In the genomic region with DNA sequence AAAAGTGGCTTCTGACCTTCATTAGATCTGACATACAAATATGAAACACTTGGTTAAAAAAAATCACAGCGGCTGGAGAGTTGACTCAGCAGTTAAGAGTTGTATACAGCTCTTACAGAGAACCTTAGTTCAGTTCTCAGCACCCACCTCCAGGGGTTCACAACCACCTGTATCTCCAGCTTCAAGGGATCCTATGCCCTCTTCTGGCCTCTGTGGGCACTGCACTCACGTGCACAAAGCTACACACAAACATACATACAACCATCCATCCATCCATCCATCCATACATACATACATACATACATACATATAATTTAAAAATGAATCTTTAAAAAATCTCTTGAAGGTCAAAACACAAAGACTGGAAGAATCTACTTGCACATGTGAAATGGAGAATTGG, we compare ENCODE assay signal across 18 mouse cellular contexts.
A peak's percentile ranks its signal among the peaks of the same experiment; 100 is the strongest.
DNase-seq lines count a peak whose midpoint lies in the region; TF ChIP-seq lines count a peak whose summit lies in the region.
"Had no signal": no experiment of that assay in that cellular context is flagged by ENCODE, and none has a peak within 500 bp of the region (broad histone marks: within the 10 kb centered on the region; RNA-seq: fewer than 3 reads in every experiment).

No protein-coding gene starts in this region.

- H3K79me2 ChIP-seq in CH12.LX (replicated peaks; ENCODE audit: control insufficient read depth, extremely low read depth, insufficient read depth, poor library complexity, severe bottlenecking) = no peaks in the 10 kb centered on the region

- no peak overlapping the region for H3K4me3 ChIP-seq in layer of hippocampus, adult 2 months
- H3K4me3 ChIP-seq in CH12.LX (replicated peaks in 1 of 3; ENCODE audit: low read depth in 2 of 3, low read length in 2 of 3, poor library complexity in 1 of 3) (no peak overlapping the region), ES-Bruce4 (ENCODE audit: low read depth, low read length) (no peak overlapping the region)
- no peak overlapping the region for H3K4me3 ChIP-seq in lung, adult 2 months (replicated peaks; ENCODE audit: extremely low read depth, low read depth, low read length)
- H3K4me3 ChIP-seq: embryonic facial prominence, embryonic 10.5 days; forebrain, embryonic 15.5 days; heart, embryonic 13.5 days; hindbrain, embryonic 15.5 days had no signal

- H3K9ac ChIP-seq in CH12.LX (ENCODE audit: insufficient read depth, low read depth) (no peak overlapping the region), ES-Bruce4 (ENCODE audit: low read depth, poor library complexity, severe bottlenecking) (no peak overlapping the region)
- H3K9ac ChIP-seq: forebrain, embryonic 15.5 days; heart, embryonic 13.5 days; hindbrain, embryonic 15.5 days had no signal

- H3K9me3 ChIP-seq in CH12.LX (replicated peaks; ENCODE audit: low read length) (peaks cover 2% of the 10 kb centered on the region), ES-Bruce4 (replicated peaks; ENCODE audit: control insufficient read depth, insufficient read depth, low read length, poor library complexity, severe bottlenecking) (no peaks in the 10 kb centered on the region)
- H3K9me3 ChIP-seq: embryonic facial prominence, embryonic 10.5 days; forebrain, embryonic 15.5 days; hindbrain, embryonic 15.5 days had no signal

- peak; percentile 45 for TF ChIP-seq CTCF in layer of hippocampus, adult 2 months (conservative IDR thresholded peaks at IDR 0.05)
- TF ChIP-seq CTCF in CH12.LX (conservative IDR thresholded peaks at IDR 0.05 in 1 of 2, IDR thresholded peaks at IDR 0.05 in 1 of 2; ENCODE audit: low read depth in 2 of 2, low read length in 2 of 2) (no peak), ES-Bruce4 (IDR thresholded peaks at IDR 0.05; ENCODE audit: low read depth, low read length) (peak; percentile 14)
- no peak for TF ChIP-seq CTCF in lung, adult 2 months (IDR thresholded peaks at IDR 0.05; ENCODE audit: insufficient read depth, low read length)

- WGBS in lung, adult 2 months = 83% methylated on average over 2 of the region's 2 CpGs

- H3K36me3 ChIP-seq in CH12.LX (replicated peaks in 1 of 2; ENCODE audit: control insufficient read depth in 1 of 2, insufficient read depth in 1 of 2, low read length in 1 of 2) = no peaks in the 10 kb centered on the region
- no peaks in the 10 kb centered on the region for H3K36me3 ChIP-seq in ES-Bruce4 (ENCODE audit: control insufficient read depth, insufficient read depth, low read length, poor library complexity, severe bottlenecking)
- H3K36me3 ChIP-seq: embryonic facial prominence, embryonic 10.5 days; forebrain, embryonic 15.5 days; heart, embryonic 13.5 days; hindbrain, embryonic 15.5 days had no signal

- no peak overlapping the region for H3K4me2 ChIP-seq in CH12.LX (ENCODE audit: insufficient read depth, low read depth, poor library complexity, severe bottlenecking)
- H3K4me2 ChIP-seq: forebrain, embryonic 15.5 days; heart, embryonic 13.5 days; hindbrain, embryonic 15.5 days had no signal

- dilution Hi-C loops in CH12.LX (cut with MboI; ENCODE audit: extremely low pct_ligation_motif_present, extremely low pct_unique_long_range_greater_than_20kb, low sequenced_read_pairs) = no loop called here

- H3K4me1 ChIP-seq in CH12.LX (ENCODE audit: control insufficient read depth in 1 of 2, insufficient read depth in 2 of 2) = peaks cover 2 to 3% of the 10 kb centered on the region in 2 experiments; a peak in 2 of 4 replicates
- no peaks in the 10 kb centered on the region for H3K4me1 ChIP-seq in ES-Bruce4 (ENCODE audit: control insufficient read depth, insufficient read depth, low read length)
- no peaks in the 10 kb centered on the region for H3K4me1 ChIP-seq in lung, adult 2 months (ENCODE audit: control insufficient read depth, insufficient read depth, low read length)
- H3K4me1 ChIP-seq: embryonic facial prominence, embryonic 10.5 days; heart, embryonic 13.5 days had no signal

- DNase-seq in layer of hippocampus, adult 2 months (ENCODE audit: low spot score in 2 of 2) = no peak
- no peak for DNase-seq in layer of hippocampus, postnatal 14 days (ENCODE audit: low spot score in 2 of 2)
- DNase-seq in CH12.LX (ENCODE audit: extremely low read depth) (no peak), ZHBTc4 (ENCODE audit: low read depth, low spot score) (peak; percentile 30)
- no peak for DNase-seq in lung, adult 2 months
- DNase-seq in urinary bladder, postnatal 25 days (ENCODE audit: low spot score) = no peak
- DNase-seq: adrenal gland, postnatal 14 days; cerebellum, adult 11-12 months; cerebellum, adult 9-10 months; cerebellum, postnatal 25 days; gastrocnemius, postnatal 25 days; heart, postnatal 36 days; kidney, adult 2 months had no signal

- H3K27me3 ChIP-seq in CH12.LX (replicated peaks) = no peaks in the 10 kb centered on the region
- no peaks in the 10 kb centered on the region for H3K27me3 ChIP-seq in ES-Bruce4 (ENCODE audit: control insufficient read depth, insufficient read depth, low read length, poor library complexity, severe bottlenecking)
- H3K27me3 ChIP-seq: forebrain, embryonic 15.5 days; heart, embryonic 13.5 days; hindbrain, embryonic 15.5 days had no signal

- in situ Hi-C loops in CH12.LX (cut with MboI; ENCODE audit: low pct_ligation_motif_present, low pct_unique_long_range_greater_than_20kb, low sequenced_read_pairs) = no loop called here

- TF ChIP-seq EP300 in CH12.LX (IDR thresholded peaks at IDR 0.05; ENCODE audit: low read length) (no peak), ES-Bruce4 (IDR thresholded peaks at IDR 0.05; ENCODE audit: insufficient read depth, low read depth, low read length) (no peak)

- no peak for TF ChIP-seq RAD21 in CH12.LX (IDR thresholded peaks at IDR 0.05; ENCODE audit: low read depth, low read length)

- TF ChIP-seq POLR2A in CH12.LX (IDR thresholded peaks at IDR 0.05; ENCODE audit: low read depth, low read length) (no peak), ES-Bruce4 (IDR thresholded peaks at IDR 0.05; ENCODE audit: insufficient read depth, low read length) (no peak)
- TF ChIP-seq POLR2A in lung, adult 2 months (IDR thresholded peaks at IDR 0.05; ENCODE audit: borderline replicate concordance, extremely low read depth, low read depth, low read length) = no peak

- peak overlapping the region; percentile 46; the same call in 1 of the 2 replicates for H3K27ac ChIP-seq in layer of hippocampus, adult 2 months
- H3K27ac ChIP-seq in CH12.LX (ENCODE audit: insufficient read depth, low read depth) (no peak overlapping the region), ES-Bruce4 (ENCODE audit: insufficient read depth, low read length) (no peak overlapping the region)
- H3K27ac ChIP-seq: embryonic facial prominence, embryonic 10.5 days; forebrain, embryonic 15.5 days; heart, embryonic 13.5 days; hindbrain, embryonic 15.5 days had no signal

TF ChIP-seq in CH12.LX, 34 proteins besides CTCF, POLR2A, EP300 and RAD21:
- no peak for TF ChIP-seq POLR2AphosphoS2 (IDR thresholded peaks at IDR 0.05; ENCODE audit: low read depth, low read length)
- no peak for TF ChIP-seq USF2 (conservative IDR thresholded peaks at IDR 0.05; ENCODE audit: low read depth, low read length)
- 0 out of 2 replicates have a peak, but pooled peaks have one; percentile 21 for TF ChIP-seq BHLHE40 (IDR thresholded peaks at IDR 0.05; ENCODE audit: low read depth, low read length)

Comparison
In these comparisons a context has a peak if more than half of its experiments do, and no peak if none do; other contexts are left out.
1. CTCF ChIP-seq: peak in layer of hippocampus, adult 2 months (single experiment) and ES-Bruce4 (single experiment); none in CH12.LX (0 of 2) and lung, adult 2 months (single experiment).